Mouse (Mus musculus): ENCODE results near the gene Myl6b. TPM values are rescaled to one million over a fixed set of nuclear protein-coding genes. Genes with fewer than 3 reads are reported as not detected.

The Myl6b gene
- polyA plus RNA-seq, 1 experiment from 2014 or later: 3.3 TPM

DNA sequence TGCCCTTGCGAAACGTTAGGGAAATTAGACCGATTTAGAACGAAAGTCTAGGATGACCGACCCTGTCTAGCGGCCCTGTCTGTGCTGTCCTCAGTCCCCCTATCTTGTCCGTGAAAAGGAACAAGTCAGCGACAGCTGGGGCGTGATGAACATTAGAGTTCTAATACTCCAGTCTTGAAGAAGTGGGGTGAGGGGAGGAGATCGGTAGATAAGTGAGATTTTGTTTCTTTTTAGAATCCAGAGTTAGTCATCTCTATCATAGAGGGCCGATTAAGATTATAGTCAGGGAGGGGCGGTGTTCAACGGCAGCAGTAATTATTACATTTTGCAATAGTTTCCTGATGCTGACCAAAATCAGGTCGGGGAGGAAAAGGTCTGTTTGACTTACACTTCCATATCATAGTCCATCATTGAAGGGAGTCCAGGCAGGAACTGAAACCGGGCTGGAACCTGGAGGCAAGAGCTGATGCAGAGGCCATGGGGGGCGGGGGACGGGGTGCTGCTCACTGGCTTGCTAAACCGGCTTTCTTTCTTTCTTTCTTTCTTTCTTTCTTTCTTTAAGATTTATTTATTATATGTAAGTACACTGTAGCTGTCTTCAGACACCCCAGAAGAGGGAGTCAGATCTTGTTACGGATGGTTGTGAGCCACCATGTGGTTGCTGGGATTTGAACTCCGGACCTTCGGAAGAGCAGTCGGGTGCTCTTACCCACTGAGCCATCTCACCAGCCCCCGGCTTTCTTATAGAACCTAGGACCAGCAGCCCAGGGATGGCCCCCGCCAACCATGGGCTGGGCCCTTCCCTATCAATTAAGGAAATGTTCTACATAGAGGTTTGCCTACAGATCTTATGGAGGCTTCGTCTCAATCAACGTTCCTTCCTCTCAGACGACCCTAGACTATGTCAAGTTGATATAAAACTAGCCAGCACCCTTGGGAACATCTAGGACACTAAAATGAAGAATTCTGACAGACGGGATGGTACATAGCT, 28.2 kb upstream of the Myl6b start:
- Histone ChIP-seq H3K4me3 (peak overlapping the region; percentile 78), H3K9me3 (replicated peaks) (no peaks in the 10 kb centered on the region), H3K36me3 (no peaks in the 10 kb centered on the region), H3K27me3 (ENCODE audit: low read depth, poor library complexity, severe bottlenecking) (peaks cover 59% of the 10 kb centered on the region), H3K4me1 (peaks cover 27% of the 10 kb centered on the region), H3K27ac (no peak overlapping the region)
- WGBS: 32% methylated on average over 28 of the region's 28 CpGs
- no peak for DNase-seq (ENCODE audit: low spot score)

DNA sequence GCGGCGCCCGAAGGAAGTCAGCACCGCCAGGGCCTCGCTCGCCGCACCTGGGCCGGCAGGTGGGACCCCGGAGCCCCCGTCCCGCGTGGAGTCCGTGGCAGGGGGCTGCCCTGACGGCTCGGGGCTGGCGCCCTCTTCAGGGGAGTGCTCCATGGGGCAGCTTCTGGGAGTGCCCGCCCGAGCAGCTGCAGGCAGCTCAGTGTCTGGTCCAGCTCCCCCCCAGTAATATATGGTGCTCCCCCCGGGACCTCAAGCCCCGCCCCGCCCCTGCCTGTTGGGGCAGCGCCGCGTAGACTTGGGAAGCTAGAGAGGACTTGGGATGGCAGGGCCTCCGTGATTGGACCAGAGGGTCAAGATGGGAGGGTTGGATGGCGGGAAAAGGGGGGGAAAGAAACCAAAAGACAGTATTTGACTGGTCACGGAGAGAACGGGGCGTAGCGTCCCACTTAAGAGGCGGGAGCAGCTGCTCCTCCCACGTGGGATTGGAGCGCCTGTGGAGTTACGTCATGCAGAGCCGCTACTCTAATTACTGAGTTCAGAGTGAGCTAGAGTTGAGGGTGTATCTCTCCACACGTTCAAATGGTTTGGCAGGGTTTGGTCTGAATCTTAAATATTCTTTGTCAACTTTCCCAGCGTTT, 27.3 kb upstream of the Myl6b start, which contains the start of gene Esyt1:
TSS of gene Esyt1 (minus strand) at position 201 of the 638 bp plus-strand sequence.
- H3K36me3 ChIP-seq: no peaks in the 10 kb centered on the region
- peak within 1 kb of the TSS; percentile 81 for H3K27ac ChIP-seq
- no peaks in the 10 kb centered on the region for H3K9me3 ChIP-seq (replicated peaks)
- under 1% methylated on average over 37 of the region's 37 CpGs for WGBS
- H3K4me1 ChIP-seq: peaks cover 27% of the 10 kb centered on the region
- H3K27me3 ChIP-seq (ENCODE audit: low read depth, poor library complexity, severe bottlenecking): peaks cover 68% of the 10 kb centered on the region
- DNase-seq (ENCODE audit: low spot score): peak; percentile 89
- H3K4me3 ChIP-seq: peak within 1 kb of the TSS; percentile 78

DNA sequence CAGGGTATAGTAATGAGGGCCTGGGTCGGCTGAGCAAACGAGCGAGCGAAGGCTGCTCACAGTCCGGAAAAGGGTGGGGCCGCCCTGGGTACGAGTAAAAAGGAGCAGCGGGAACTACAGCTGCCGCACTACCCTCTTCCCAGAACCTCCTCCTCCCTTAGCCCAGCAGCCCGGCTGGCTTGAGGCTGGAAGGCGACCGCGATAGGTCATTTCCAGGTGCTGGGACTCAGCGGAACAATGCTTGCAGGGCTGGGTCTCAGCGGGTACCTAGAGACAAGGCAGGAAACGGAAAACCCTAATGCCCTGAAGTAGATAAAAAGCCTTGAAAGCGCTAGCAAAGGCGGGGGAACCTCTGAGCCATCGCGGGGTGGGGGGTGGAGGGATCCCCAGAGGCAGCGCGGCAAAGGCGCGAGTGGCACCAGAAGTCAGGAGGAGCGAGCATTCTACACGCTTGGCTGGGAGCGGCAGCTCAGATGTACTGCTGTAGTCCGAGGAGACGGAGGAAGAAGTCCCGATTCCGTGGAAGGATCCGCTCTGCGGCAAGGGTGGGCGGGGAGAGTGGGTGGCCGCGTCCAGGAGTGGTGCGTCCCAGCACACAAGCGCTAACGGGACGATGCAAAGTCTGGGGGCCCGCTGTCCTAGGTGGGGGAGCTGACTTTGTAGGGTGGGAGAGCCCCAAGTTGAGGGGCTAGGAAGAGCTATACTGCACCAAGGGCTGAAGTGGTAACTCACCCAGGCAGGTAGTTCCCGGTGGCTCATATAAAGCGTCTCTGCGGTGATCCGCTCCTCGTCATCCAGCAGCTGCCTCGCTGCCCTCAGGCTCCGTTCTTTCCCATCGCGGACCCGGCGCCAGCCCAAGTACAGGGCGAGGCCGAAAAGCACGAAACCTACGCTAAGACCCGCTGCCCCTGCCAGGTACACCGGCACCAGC, 26.5 kb upstream of the Myl6b start:
- under 1% methylated on average over 58 of the region's 58 CpGs for WGBS
- H3K4me3 ChIP-seq: peak overlapping the region; percentile 78
- peaks cover 27% of the 10 kb centered on the region for H3K4me1 ChIP-seq
- DNase-seq (ENCODE audit: low spot score): peak; percentile 74
- H3K27ac ChIP-seq: peak overlapping the region; percentile 81
- no peaks in the 10 kb centered on the region for H3K36me3 ChIP-seq
- peaks cover 76% of the 10 kb centered on the region for H3K27me3 ChIP-seq (ENCODE audit: low read depth, poor library complexity, severe bottlenecking)
- H3K9me3 ChIP-seq (replicated peaks): no peaks in the 10 kb centered on the region

DNA sequence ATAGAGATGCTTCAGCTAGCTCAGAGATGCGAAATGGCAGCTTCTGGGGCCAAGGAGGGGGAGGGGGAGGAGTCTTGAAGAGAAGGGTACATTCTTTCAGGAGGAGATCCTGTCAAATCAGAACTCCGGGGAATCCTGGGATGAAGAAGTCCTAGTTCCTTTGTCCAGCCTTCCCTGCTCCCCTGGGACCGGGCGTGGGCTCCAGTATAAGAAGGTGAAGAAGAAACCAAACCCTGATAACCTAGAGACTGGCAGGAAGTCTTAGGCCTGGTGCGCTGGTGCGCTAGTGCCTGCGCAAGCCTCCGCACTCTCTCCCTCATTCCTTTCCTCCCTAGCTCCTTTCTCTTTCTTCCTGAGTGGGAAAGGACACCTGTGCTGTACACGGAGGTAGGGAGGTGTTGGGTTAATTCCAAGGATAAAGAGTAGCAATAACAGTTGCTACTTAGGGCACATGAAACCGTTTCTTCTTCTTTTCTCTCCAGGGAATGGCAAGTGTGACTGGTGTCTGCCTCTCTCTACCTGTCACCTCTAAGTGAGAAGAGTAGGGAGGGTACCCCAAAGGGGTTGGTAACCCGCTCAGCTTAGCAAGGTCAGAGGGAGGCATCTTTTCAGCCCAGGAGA, 25.7 kb upstream of the Myl6b start:
- peak overlapping the region; percentile 78 for H3K4me3 ChIP-seq
- no peak for DNase-seq (ENCODE audit: low spot score)
- H3K27ac ChIP-seq: 0 out of 2 replicates have a peak overlapping the region, but pooled peaks have one; percentile 81
- WGBS: 4% methylated on average over 11 of the region's 11 CpGs
- 0 out of 2 replicates have a peak, but pooled peaks cover under 1% of the 10 kb centered on the region for H3K36me3 ChIP-seq
- H3K9me3 ChIP-seq (replicated peaks): no peaks in the 10 kb centered on the region
- peaks cover 32% of the 10 kb centered on the region for H3K4me1 ChIP-seq
- peaks cover 84% of the 10 kb centered on the region for H3K27me3 ChIP-seq (ENCODE audit: low read depth, poor library complexity, severe bottlenecking)

DNA sequence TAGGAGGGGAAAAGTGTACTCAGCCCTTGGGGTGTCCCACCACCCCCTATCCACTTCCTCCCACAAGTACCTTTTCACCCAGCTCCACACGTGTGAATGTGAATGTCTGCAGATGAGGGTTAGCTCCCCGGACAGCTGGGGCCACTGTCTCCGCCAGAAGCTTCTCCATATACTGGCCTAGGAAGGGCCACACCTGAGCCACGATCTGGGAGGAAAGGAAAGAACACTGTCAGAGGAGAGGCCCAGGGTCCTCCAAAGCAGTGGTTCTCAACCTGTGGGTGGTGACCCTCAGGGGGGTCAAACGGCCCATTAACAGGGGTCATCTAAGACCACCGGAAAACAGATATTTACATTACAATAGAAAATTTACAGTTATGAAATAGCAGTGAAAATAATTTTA, 23.9 kb upstream of the Myl6b start:
- Histone ChIP-seq H3K9me3 (replicated peaks) (no peaks in the 10 kb centered on the region), H3K36me3 (0 out of 2 replicates have a peak, but pooled peaks cover 6% of the 10 kb centered on the region), H3K27ac (no peak overlapping the region), H3K4me3 (no peak overlapping the region), H3K4me1 (peaks cover 32% of the 10 kb centered on the region), H3K27me3 (ENCODE audit: low read depth, poor library complexity, severe bottlenecking) (peaks cover 94% of the 10 kb centered on the region)
- WGBS: 78% methylated on average over 6 of the region's 6 CpGs
- DNase-seq (ENCODE audit: low spot score): no peak

DNA sequence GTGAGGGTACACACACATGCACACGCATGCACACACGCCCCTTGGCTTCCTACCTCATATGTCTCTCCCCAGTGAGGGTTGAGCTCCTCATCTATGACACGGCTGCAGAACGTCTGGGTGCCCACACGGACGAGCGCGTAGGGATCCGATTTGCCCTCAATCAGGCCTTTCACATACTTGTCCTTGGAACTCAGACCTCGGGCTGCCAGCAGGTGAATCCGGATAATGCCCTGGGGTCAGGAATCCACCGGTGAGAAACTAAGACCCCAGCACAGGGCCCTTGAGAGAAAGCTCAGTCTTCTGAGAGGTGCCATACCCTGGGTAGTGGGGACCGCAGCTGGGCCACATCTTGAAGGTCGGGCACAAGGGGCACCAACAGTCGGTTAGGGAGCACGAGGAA, 22.1 kb upstream of the Myl6b start:
- Histone ChIP-seq H3K9me3 (replicated peaks) (no peaks in the 10 kb centered on the region), H3K27me3 (ENCODE audit: low read depth, poor library complexity, severe bottlenecking) (peaks cover 100% of the 10 kb centered on the region), H3K4me1 (peaks cover 38% of the 10 kb centered on the region), H3K27ac (no peak overlapping the region), H3K4me3 (no peak overlapping the region), H3K36me3 (peaks cover 9% of the 10 kb centered on the region; the same call in 1 of the 2 replicates)
- DNase-seq (ENCODE audit: low spot score): no peak
- 88% methylated on average over 16 of the region's 16 CpGs for WGBS

DNA sequence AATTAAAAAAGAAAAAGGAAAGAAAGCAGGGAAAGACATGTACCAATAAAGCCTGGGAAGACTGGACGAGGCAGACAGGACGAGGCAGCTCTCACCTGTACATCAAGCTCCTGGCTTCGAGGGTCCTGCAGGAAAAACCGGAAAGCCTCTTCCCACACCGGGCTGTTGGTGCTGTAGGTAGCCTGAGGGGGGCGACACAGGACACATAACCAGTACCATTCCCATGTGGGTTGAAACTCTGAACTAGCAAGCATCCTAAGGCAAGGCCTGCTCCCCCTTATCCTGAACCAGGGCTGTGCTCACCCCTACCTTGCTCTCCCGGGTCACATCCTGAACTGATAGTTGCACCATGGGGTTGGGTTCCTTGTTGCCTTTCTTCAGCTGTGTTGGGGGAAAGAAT, 20.3 kb upstream of the Myl6b start:
- WGBS: 78% methylated on average over 7 of the region's 7 CpGs
- Histone ChIP-seq H3K27ac (no peak overlapping the region), H3K9me3 (replicated peaks) (no peaks in the 10 kb centered on the region), H3K4me1 (peaks cover 22% of the 10 kb centered on the region), H3K36me3 (peaks cover 12% of the 10 kb centered on the region; the same call in 1 of the 2 replicates), H3K4me3 (no peak overlapping the region), H3K27me3 (ENCODE audit: low read depth, poor library complexity, severe bottlenecking) (peaks cover 95% of the 10 kb centered on the region)
- no peak for DNase-seq (ENCODE audit: low spot score)

DNA sequence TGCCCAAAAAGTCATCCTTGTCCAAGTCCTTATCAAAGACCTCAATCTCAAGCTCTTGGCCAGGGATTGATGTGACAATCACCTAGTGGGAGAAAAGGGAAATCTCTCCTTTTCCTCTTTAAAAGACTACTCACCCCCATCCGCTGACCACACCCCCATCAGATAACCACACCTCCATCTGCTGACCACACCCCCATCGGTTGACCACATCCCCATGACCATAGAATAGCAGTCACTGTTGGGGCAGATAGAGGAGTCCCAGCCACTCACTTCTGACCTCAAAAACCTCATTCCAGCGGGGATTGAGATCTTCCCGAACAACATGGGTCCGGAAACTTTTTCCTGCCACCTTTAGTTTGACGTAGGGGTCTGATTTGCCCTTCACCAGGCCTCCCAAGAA, 18.2 kb upstream of the Myl6b start:
- Histone ChIP-seq H3K36me3 (peaks cover 12% of the 10 kb centered on the region; the same call in 1 of the 2 replicates), H3K27me3 (ENCODE audit: low read depth, poor library complexity, severe bottlenecking) (peaks cover 83% of the 10 kb centered on the region), H3K4me3 (no peak overlapping the region), H3K4me1 (peaks cover 21% of the 10 kb centered on the region), H3K27ac (no peak overlapping the region), H3K9me3 (replicated peaks) (no peaks in the 10 kb centered on the region)
- WGBS: 16% methylated on average over 6 of the region's 6 CpGs
- no peak for DNase-seq (ENCODE audit: low spot score)

DNA sequence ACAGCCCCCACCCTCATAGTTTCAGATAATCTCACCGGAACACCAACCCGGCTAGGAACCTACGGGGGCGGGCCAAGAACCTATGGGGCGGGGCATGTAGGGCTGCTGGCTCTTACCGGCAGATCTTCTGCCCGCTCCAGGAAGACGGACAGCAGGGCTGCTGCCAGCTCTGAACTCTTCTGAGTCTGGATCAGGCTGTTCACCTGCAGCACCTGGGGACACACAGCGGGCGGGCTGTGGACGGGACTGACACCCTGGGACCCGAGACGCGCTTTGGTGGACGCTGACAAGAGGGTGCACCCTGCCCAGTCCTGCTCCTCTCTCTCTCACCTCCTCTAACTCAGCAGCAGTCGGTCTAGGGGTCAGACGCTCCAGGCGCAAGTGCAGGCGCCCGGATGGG, 17.5 kb upstream of the Myl6b start:
- H3K4me3 ChIP-seq: peak overlapping the region; percentile 36

DNA sequence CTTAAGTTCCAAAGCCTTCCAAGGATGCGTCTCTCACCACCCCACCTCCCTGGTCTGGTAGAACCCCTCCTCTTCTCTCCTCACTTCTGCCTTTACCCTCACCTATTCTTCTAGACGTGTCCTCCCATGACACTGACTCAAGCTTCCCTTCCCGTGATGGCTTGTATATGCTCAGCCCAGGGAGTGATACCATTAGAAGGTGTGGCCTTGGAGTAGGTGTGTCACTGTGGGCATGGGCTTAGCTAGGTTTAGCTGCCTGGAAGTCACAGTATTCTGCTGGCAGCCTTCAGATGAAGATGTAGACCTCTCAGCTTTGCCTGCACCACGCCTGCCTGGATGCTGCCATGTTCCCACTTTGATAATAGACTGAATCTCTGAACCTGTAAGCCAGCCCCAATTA, 16.6 kb upstream of the Myl6b start:
- WGBS: 85% methylated on average over 4 of the region's 4 CpGs
- H3K4me3 ChIP-seq: no peak overlapping the region
- H3K27ac ChIP-seq: no peak overlapping the region
- H3K4me1 ChIP-seq: peaks cover 21% of the 10 kb centered on the region
- H3K36me3 ChIP-seq: peaks cover 14% of the 10 kb centered on the region; the same call in 1 of the 2 replicates
- no peak for DNase-seq (ENCODE audit: low spot score)
- no peaks in the 10 kb centered on the region for H3K9me3 ChIP-seq (replicated peaks)
- peaks cover 71% of the 10 kb centered on the region for H3K27me3 ChIP-seq (ENCODE audit: low read depth, poor library complexity, severe bottlenecking)

More for the DNA sequence above, 17.5 kb upstream of the Myl6b start:
- Histone ChIP-seq H3K27me3 (ENCODE audit: low read depth, poor library complexity, severe bottlenecking) (peaks cover 80% of the 10 kb centered on the region), H3K27ac (no peak overlapping the region), H3K36me3 (peaks cover 12% of the 10 kb centered on the region; the same call in 1 of the 2 replicates), H3K9me3 (replicated peaks) (no peaks in the 10 kb centered on the region), H3K4me1 (peaks cover 21% of the 10 kb centered on the region)
- DNase-seq (ENCODE audit: low spot score): no peak
- WGBS: 4% methylated on average over 20 of the region's 20 CpGs

DNA sequence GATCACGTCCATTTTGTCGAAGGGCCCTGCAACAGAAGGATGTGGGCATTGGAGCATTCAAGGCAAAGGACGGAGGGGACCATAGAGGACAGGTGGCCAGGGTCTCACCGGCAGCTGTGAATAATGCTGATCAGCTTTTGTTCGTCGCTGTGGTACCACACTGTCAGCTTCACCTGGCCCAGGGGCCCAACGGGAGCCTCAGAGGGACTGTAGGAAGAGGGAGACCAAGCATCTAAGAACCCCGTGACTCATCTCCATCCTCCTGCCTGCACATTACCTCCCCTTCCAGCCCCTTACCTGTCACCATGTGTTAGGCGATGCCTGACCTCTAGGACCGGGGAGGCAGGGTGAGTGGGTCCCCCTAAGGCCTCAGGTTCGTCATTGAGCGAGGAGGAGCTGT, 13.3 kb upstream of the Myl6b start:
- no peak for DNase-seq (ENCODE audit: low spot score)
- Histone ChIP-seq H3K27ac (no peak overlapping the region), H3K4me3 (no peak overlapping the region), H3K36me3 (peaks cover 9% of the 10 kb centered on the region; the same call in 1 of the 2 replicates), H3K4me1 (peaks cover 12% of the 10 kb centered on the region), H3K27me3 (ENCODE audit: low read depth, poor library complexity, severe bottlenecking) (peaks cover 38% of the 10 kb centered on the region), H3K9me3 (replicated peaks) (no peaks in the 10 kb centered on the region)
- 79% methylated on average over 12 of the region's 12 CpGs for WGBS

DNA sequence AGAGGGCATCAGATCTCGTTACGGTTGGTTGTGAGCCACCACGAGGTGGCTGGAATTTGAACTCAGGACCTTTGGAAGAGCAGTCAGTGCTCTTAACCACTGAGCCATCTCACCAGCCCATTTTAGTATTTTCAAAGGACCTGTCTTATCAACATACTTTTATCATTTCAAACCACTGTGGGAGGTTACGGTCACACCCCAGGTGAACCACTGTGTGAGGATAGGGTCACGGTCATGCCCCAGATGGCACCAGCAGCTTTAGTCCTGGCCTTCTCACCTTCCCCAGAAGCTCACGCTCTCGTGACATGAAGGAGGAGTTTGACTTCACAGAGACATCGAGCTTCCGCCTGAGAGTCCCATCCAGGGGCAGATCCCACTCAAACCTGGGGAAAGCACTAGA, 12.7 kb upstream of the Myl6b start:
- peaks cover 8% of the 10 kb centered on the region for H3K4me1 ChIP-seq
- no peak for DNase-seq (ENCODE audit: low spot score)
- peaks cover 7% of the 10 kb centered on the region; the same call in 1 of the 2 replicates for H3K36me3 ChIP-seq
- peaks cover 32% of the 10 kb centered on the region for H3K27me3 ChIP-seq (ENCODE audit: low read depth, poor library complexity, severe bottlenecking)
- H3K9me3 ChIP-seq (replicated peaks): no peaks in the 10 kb centered on the region
- no peak overlapping the region for H3K27ac ChIP-seq
- WGBS: 90% methylated on average over 9 of the region's 9 CpGs
- H3K4me3 ChIP-seq: no peak overlapping the region

Measured in limb, embryonic 10.5 days (tissue).